In genomic region chr3:100359036-100359435, GRCm38 (mm10) we compare ENCODE assay signal across 8 mouse cellular contexts.
DNase-seq lines count a peak whose midpoint lies in the region; ATAC-seq and TF ChIP-seq lines count a peak whose summit lies in the region.

No protein-coding gene starts in this region.

- WGBS in forebrain, embryonic 11.5 days, result 34% methylated on average over 8 of the region's 8 CpGs
- WGBS in hindbrain, embryonic 10.5 days, result 36% methylated on average over 8 of the region's 8 CpGs
- WGBS in neural tube, embryonic 15.5 days, result 27% methylated on average over 8 of the region's 8 CpGs

- H3K27ac ChIP-seq in bone marrow macrophage, adult 2 months (ENCODE audit: insufficient read depth, low read depth, low read length), result no peak overlapping the region
- no peak overlapping the region for H3K27ac ChIP-seq in forebrain, embryonic 11.5 days (ENCODE audit: low read depth, low read length)
- peak overlapping the region; percentile 69 for H3K27ac ChIP-seq in hindbrain, embryonic 10.5 days
- no peak overlapping the region for H3K27ac ChIP-seq in neural tube, embryonic 15.5 days (replicated peaks)

- H3K9ac ChIP-seq in forebrain, embryonic 11.5 days (ENCODE audit: low read length), result no peak overlapping the region; the same call in 1 of the 2 replicates
- 0 out of 2 replicates have a peak overlapping the region, but pooled peaks have one; percentile 4 for H3K9ac ChIP-seq in neural tube, embryonic 15.5 days (replicated peaks)

- H3K36me3 ChIP-seq in forebrain, embryonic 11.5 days (ENCODE audit: control insufficient read depth, insufficient read depth, low read length), result no peaks in the 10 kb centered on the region
- no peaks in the 10 kb centered on the region for H3K36me3 ChIP-seq in hindbrain, embryonic 10.5 days
- no peaks in the 10 kb centered on the region for H3K36me3 ChIP-seq in neural tube, embryonic 15.5 days

- ATAC-seq in forebrain, embryonic 11.5 days (replicated peaks; ENCODE audit: low FRiP score), result peak; percentile 87
- ATAC-seq in neural tube, embryonic 15.5 days (ENCODE audit: low FRiP score), result peak; percentile 92

- DNase-seq in CD8-positive naive resting alpha-beta T cell, adult 2 months (ENCODE audit: low read depth in 2 of 2, low spot score in 2 of 2), result peak; percentile 50 to 60
- peak; percentile 53 for DNase-seq in forebrain, embryonic 11.5 days (ENCODE audit: low spot score)
- peak; percentile 54 for DNase-seq in hindbrain, embryonic 10.5 days (ENCODE audit: low spot score)
- peak; percentile 30 to 44 for DNase-seq in layer of hippocampus, adult 8-10 months (ENCODE audit: low spot score in 2 of 2)
- DNase-seq in lung, adult 18-20 months, result peak; percentile 12 to 33
- DNase-seq in thymus, adult 18-20 months, result peak; percentile 27 to 49

- peak; percentile 36 for TF ChIP-seq CTCF in bone marrow macrophage, adult 2 months (IDR thresholded peaks at IDR 0.05; ENCODE audit: low read depth, low read length)

- H3K9me3 ChIP-seq in forebrain, embryonic 11.5 days (ENCODE audit: control insufficient read depth, low read length), result no peaks in the 10 kb centered on the region
- no peaks in the 10 kb centered on the region for H3K9me3 ChIP-seq in hindbrain, embryonic 10.5 days
- H3K9me3 ChIP-seq in neural tube, embryonic 15.5 days (replicated peaks), result no peaks in the 10 kb centered on the region

- no peak for TF ChIP-seq POLR2A in bone marrow macrophage, adult 2 months (IDR thresholded peaks at IDR 0.05; ENCODE audit: borderline replicate concordance, low read depth, low read length)

- H3K4me2 ChIP-seq in forebrain, embryonic 11.5 days (ENCODE audit: low read depth, low read length, severe bottlenecking), result peak overlapping the region; percentile 37; the same call in 1 of the 2 replicates
- H3K4me2 ChIP-seq in neural tube, embryonic 15.5 days, result peak overlapping the region; percentile 55

- H3K4me3 ChIP-seq in bone marrow macrophage, adult 2 months (ENCODE audit: insufficient read depth, low read length), result peak overlapping the region; percentile 26
- H3K4me3 ChIP-seq in forebrain, embryonic 11.5 days (ENCODE audit: low read depth, low read length), result no peak overlapping the region
- peak overlapping the region; percentile 35 for H3K4me3 ChIP-seq in hindbrain, embryonic 10.5 days
- peak overlapping the region; percentile 20; the same call in 1 of the 2 replicates for H3K4me3 ChIP-seq in neural tube, embryonic 15.5 days (replicated peaks)

- H3K4me1 ChIP-seq in bone marrow macrophage, adult 2 months (ENCODE audit: control insufficient read depth, insufficient read depth, low read length), result no peaks in the 10 kb centered on the region
- H3K4me1 ChIP-seq in forebrain, embryonic 11.5 days (replicated peaks; ENCODE audit: control insufficient read depth, insufficient read depth, low read length), result no peaks in the 10 kb centered on the region
- no peaks in the 10 kb centered on the region for H3K4me1 ChIP-seq in hindbrain, embryonic 10.5 days (replicated peaks)
- H3K4me1 ChIP-seq in neural tube, embryonic 15.5 days, result peaks cover 7% of the 10 kb centered on the region; the same call in 1 of the 2 replicates

- no peaks in the 10 kb centered on the region for H3K27me3 ChIP-seq in forebrain, embryonic 11.5 days (ENCODE audit: control insufficient read depth, insufficient read depth, low read length)
- no peaks in the 10 kb centered on the region for H3K27me3 ChIP-seq in hindbrain, embryonic 10.5 days (ENCODE audit: insufficient read depth, poor library complexity, severe bottlenecking)
- no peaks in the 10 kb centered on the region for H3K27me3 ChIP-seq in neural tube, embryonic 15.5 days (replicated peaks)
